18 mouse cellular contexts compared by ENCODE assay signal in genomic region chr17:80785049-80785448, GRCm38 (mm10). TPM values are rescaled to one million over a fixed set of nuclear protein-coding genes. Genes with fewer than 3 reads are reported as not detected.
DNase-seq lines count a peak whose midpoint lies in the region; ATAC-seq and TF ChIP-seq lines count a peak whose summit lies in the region.
"Had no signal": no experiment of that assay in that cellular context is flagged by ENCODE, and none has a peak within 500 bp of the region (broad histone marks: within the 10 kb centered on the region; RNA-seq: fewer than 3 reads in every experiment).

No protein-coding gene starts in this region.

- no peak overlapping the region for H3K4me3 ChIP-seq in heart, embryonic 15.5 days
- H3K4me3 ChIP-seq in lung, embryonic 14.5 days (ENCODE audit: low read depth, low read length): no peak overlapping the region
- no peak overlapping the region for H3K4me3 ChIP-seq in liver, embryonic 13.5 days (replicated peaks)
- no peak overlapping the region for H3K4me3 ChIP-seq in neural tube, embryonic 15.5 days (replicated peaks)
- H3K4me3 ChIP-seq: forebrain, embryonic 10.5 days; gastrocnemius, adult 2 months; heart, embryonic 13.5 days; hindbrain, embryonic 10.5 days; layer of hippocampus, adult 2 months; left cerebral cortex, adult 2 months; limb, embryonic 12.5 days; midbrain, embryonic 15.5 days had no signal

- no peaks in the 10 kb centered on the region for H3K9me3 ChIP-seq in heart, embryonic 15.5 days (replicated peaks)
- H3K9me3 ChIP-seq in lung, embryonic 14.5 days (ENCODE audit: low read depth, low read length): no peaks in the 10 kb centered on the region
- H3K9me3 ChIP-seq in liver, embryonic 13.5 days (replicated peaks): no peaks in the 10 kb centered on the region
- H3K9me3 ChIP-seq in neural tube, embryonic 15.5 days (replicated peaks): no peaks in the 10 kb centered on the region
- H3K9me3 ChIP-seq: forebrain, embryonic 10.5 days; hindbrain, embryonic 10.5 days; limb, embryonic 12.5 days; midbrain, embryonic 15.5 days had no signal

- H3K27ac ChIP-seq in heart, embryonic 15.5 days: peak overlapping the region; percentile 37; the same call in 1 of the 2 replicates
- H3K27ac ChIP-seq in lung, embryonic 14.5 days (ENCODE audit: low read depth): peak overlapping the region; percentile 83; the same call in 1 of the 2 replicates
- H3K27ac ChIP-seq in liver, embryonic 13.5 days: peak overlapping the region; percentile 39; the same call in 1 of the 2 replicates
- no peak overlapping the region for H3K27ac ChIP-seq in neural tube, embryonic 15.5 days (replicated peaks)
- H3K27ac ChIP-seq: forebrain, embryonic 10.5 days; gastrocnemius, adult 2 months; heart, embryonic 13.5 days; hindbrain, embryonic 10.5 days; layer of hippocampus, adult 2 months; left cerebral cortex, adult 2 months; limb, embryonic 12.5 days; midbrain, embryonic 15.5 days had no signal

- no peak for TF ChIP-seq CTCF in lung, embryonic 14.5 days (IDR thresholded peaks at IDR 0.05; ENCODE audit: low read depth)

- H3K9ac ChIP-seq in heart, embryonic 15.5 days: no peak overlapping the region
- no peak overlapping the region for H3K9ac ChIP-seq in lung, embryonic 14.5 days
- H3K9ac ChIP-seq in liver, embryonic 13.5 days: no peak overlapping the region
- H3K9ac ChIP-seq in neural tube, embryonic 15.5 days (replicated peaks): no peak overlapping the region
- H3K9ac ChIP-seq: heart, embryonic 13.5 days; limb, embryonic 12.5 days; midbrain, embryonic 15.5 days had no signal

- no peak for DNase-seq in heart, postnatal 10 days
- peak; percentile 68 for DNase-seq in lung, embryonic 14.5 days
- no peak for DNase-seq in lung, postnatal 4 days
- DNase-seq in liver, embryonic 13.5 days: no peak
- peak; percentile 62 for DNase-seq in lung, postnatal 36 days
- DNase-seq in thymus, postnatal 25 days: no peak
- DNase-seq: cerebellum, postnatal 10 days; gastrocnemius, adult 2 months; thymus, adult 2 months had no signal

- no peak for ATAC-seq in heart, embryonic 15.5 days (replicated peaks; ENCODE audit: insufficient number of reproducible peaks, insufficient read depth, low FRiP score, low read depth)
- ATAC-seq in lung, embryonic 14.5 days (ENCODE audit: insufficient read depth): no peak
- peak; percentile 56 for ATAC-seq in liver, embryonic 13.5 days (ENCODE audit: low read depth)
- ATAC-seq in neural tube, embryonic 15.5 days (ENCODE audit: low FRiP score): no peak
- ATAC-seq: midbrain, embryonic 15.5 days had no signal

- H3K27me3 ChIP-seq in heart, embryonic 15.5 days: no peaks in the 10 kb centered on the region
- H3K27me3 ChIP-seq in lung, embryonic 14.5 days (ENCODE audit: insufficient read depth, low read length): no peaks in the 10 kb centered on the region
- H3K27me3 ChIP-seq in liver, embryonic 13.5 days: no peaks in the 10 kb centered on the region
- H3K27me3 ChIP-seq in neural tube, embryonic 15.5 days (replicated peaks): no peaks in the 10 kb centered on the region
- H3K27me3 ChIP-seq: heart, embryonic 13.5 days; limb, embryonic 12.5 days; midbrain, embryonic 15.5 days had no signal

- intact Hi-C loops in heart, postnatal 10 days (cut with DNase I): no loop called here

- H3K36me3 ChIP-seq in heart, embryonic 15.5 days: no peaks in the 10 kb centered on the region
- H3K36me3 ChIP-seq in lung, embryonic 14.5 days (ENCODE audit: insufficient read depth): no peaks in the 10 kb centered on the region
- no peaks in the 10 kb centered on the region for H3K36me3 ChIP-seq in liver, embryonic 13.5 days
- H3K36me3 ChIP-seq in neural tube, embryonic 15.5 days: no peaks in the 10 kb centered on the region
- H3K36me3 ChIP-seq: forebrain, embryonic 10.5 days; heart, embryonic 13.5 days; hindbrain, embryonic 10.5 days; limb, embryonic 12.5 days; midbrain, embryonic 15.5 days had no signal

- peaks cover 25% of the 10 kb centered on the region for H3K4me1 ChIP-seq in heart, embryonic 15.5 days (replicated peaks)
- peaks cover 21% of the 10 kb centered on the region for H3K4me1 ChIP-seq in lung, embryonic 14.5 days (ENCODE audit: insufficient read depth)
- 0 out of 2 replicates have a peak, but pooled peaks cover 4% of the 10 kb centered on the region for H3K4me1 ChIP-seq in liver, embryonic 13.5 days (replicated peaks)
- H3K4me1 ChIP-seq in neural tube, embryonic 15.5 days: peaks cover 9% of the 10 kb centered on the region
- H3K4me1 ChIP-seq: midbrain, embryonic 15.5 days had no signal

- H3K4me2 ChIP-seq in heart, embryonic 15.5 days: no peak overlapping the region
- no peak overlapping the region for H3K4me2 ChIP-seq in lung, embryonic 14.5 days
- H3K4me2 ChIP-seq in liver, embryonic 13.5 days: no peak overlapping the region
- H3K4me2 ChIP-seq in neural tube, embryonic 15.5 days: no peak overlapping the region
- H3K4me2 ChIP-seq: heart, embryonic 13.5 days; limb, embryonic 12.5 days; midbrain, embryonic 15.5 days had no signal

- WGBS in heart, embryonic 15.5 days: 62% methylated on average over 4 of the region's 4 CpGs
- WGBS in lung, embryonic 14.5 days: 12% methylated on average over 4 of the region's 4 CpGs
- WGBS in liver, embryonic 13.5 days (ENCODE audit: insufficient replicate concordance): 54% methylated on average over 4 of the region's 4 CpGs
- 61% methylated on average over 4 of the region's 4 CpGs for WGBS in neural tube, embryonic 15.5 days

RNA-seq across cellular contexts. Expression of gene Map4k3, which starts 56.8 kb away (rescaled TPM):
- polyA plus RNA-seq in heart, embryonic 15.5 days (2015; fragmentation: Nextera tagmentation; extraction: Ambion mirVana): 17.9 and 19.1 TPM in 2 replicates
- 10 to 100 TPM; 43.1 to 46.3 TPM for total RNA-seq in heart, postnatal 10 days (2021)
- polyA plus RNA-seq in lung, embryonic 14.5 days (2014; fragmentation: Nextera tagmentation; extraction: Ambion mirVana): 62.7 and 64.7 TPM in 2 replicates
- polyA plus RNA-seq in liver, embryonic 13.5 days (2015; fragmentation: Nextera tagmentation; extraction: Ambion mirVana): 3.3 TPM in 2 replicates
- 22.0 and 22.3 TPM in 2 replicates for polyA plus RNA-seq in neural tube, embryonic 15.5 days (2015; fragmentation: Nextera tagmentation; extraction: Ambion mirVana)

Comparison
In these comparisons a context has a peak if more than half of its experiments do, and no peak if none do; other contexts are left out.
1. DNase-seq: peak in lung, embryonic 14.5 days (single experiment) and lung, postnatal 36 days (single experiment); none in heart, postnatal 10 days (0 of 2), lung, postnatal 4 days (0 of 2), liver, embryonic 13.5 days (single experiment) and thymus, postnatal 25 days (single experiment).